Mouse (Mus musculus) intestine, postnatal 0 days (tissue): ENCODE measurements around the gene Pde12. TPM values are rescaled to one million over a fixed set of nuclear protein-coding genes. Genes with fewer than 3 reads are reported as not detected.

Experiments used
- ATAC-seq: fragments of 200-750 bp; cut with Nextera tagmentation; 2 replicates; pipeline ENCODE4 v1.8.0; 2017; ENCODE audit warnings: mild to moderate bottlenecking, moderate TSS enrichment, moderate library complexity
- H3K27ac ChIP-seq: fragments of 300-500 bp; sonication (generic); 2 replicates; pipeline ENCODE4 v1.5.1; 2014; ENCODE audit warnings: mild to moderate bottlenecking, low read depth, low read length, moderate library complexity
- H3K27me3 ChIP-seq: fragments of 300-500 bp; sonication (generic); replicated peaks from 2 replicates; pipeline ENCODE4 v1.6.1; 2014; ENCODE audit warnings: low read length, mixed read lengths; ENCODE audit not compliant: control insufficient read depth, insufficient read depth
- H3K36me3 ChIP-seq: fragments of 300-500 bp; sonication (generic); 2 replicates; pipeline ENCODE4 v1.6.1; 2014; ENCODE audit warnings: mild to moderate bottlenecking, moderate library complexity; ENCODE audit not compliant: control insufficient read depth, insufficient read depth
- H3K4me1 ChIP-seq: fragments of 300-500 bp; sonication (generic); replicated peaks from 2 replicates; pipeline ENCODE4 v1.6.1; 2014; ENCODE audit warnings: antibody characterized with exemption, low read length, mixed read lengths; ENCODE audit not compliant: control insufficient read depth, insufficient read depth
- H3K4me2 ChIP-seq: fragments of 300-500 bp; sonication (generic); replicated peaks from 2 replicates; pipeline ENCODE4 v1.6.1; 2014; ENCODE audit warnings: low read depth, mild to moderate bottlenecking, moderate library complexity
- H3K4me3 ChIP-seq: fragments of 300-500 bp; sonication (generic); 2 replicates; pipeline ENCODE4 v1.5.1; 2014; ENCODE audit warnings: low read depth, low read length
- H3K9ac ChIP-seq: fragments of 300-500 bp; sonication (generic); 2 replicates; pipeline ENCODE4 v1.6.1; 2014; ENCODE audit warnings: mild to moderate bottlenecking, low read depth, low read length
- H3K9me3 ChIP-seq: fragments of 300-500 bp; sonication (generic); 2 replicates; pipeline ENCODE4 v1.6.1; 2016; ENCODE audit warnings: mixed run types; ENCODE audit not compliant: control insufficient read depth
- CTCF ChIP-seq: sonication (generic); IDR thresholded peaks from 2 replicates; pipeline ENCODE4 v1.5.1; 2016; ENCODE audit warnings: low read depth, mild to moderate bottlenecking, control low read depth, antibody characterized with exemption, moderate library complexity
- WGBS: fragments of 180-500 bp; shearing (Covaris S2); extraction: QIAGEN DNeasy Blood & Tissue Kit; methylation state at CpG from one replicate; pipeline ENCODE4 v1.1.7; 2014; 5-methylcytosine and 5-hydroxymethylcytosine counted together
- polyA plus RNA-seq: library from polyadenylated mRNA; unstranded; fragments of >200 nt; fragmentation: Nextera tagmentation; extraction: Ambion mirVana; gene quantifications from 2 replicates; pipeline ENCODE4 v1.2.1, GENCODE M21; 2015

Pde12 gene
- polyA plus RNA-seq, 1 experiment from 2014 or later: 6.9 TPM

DNA sequence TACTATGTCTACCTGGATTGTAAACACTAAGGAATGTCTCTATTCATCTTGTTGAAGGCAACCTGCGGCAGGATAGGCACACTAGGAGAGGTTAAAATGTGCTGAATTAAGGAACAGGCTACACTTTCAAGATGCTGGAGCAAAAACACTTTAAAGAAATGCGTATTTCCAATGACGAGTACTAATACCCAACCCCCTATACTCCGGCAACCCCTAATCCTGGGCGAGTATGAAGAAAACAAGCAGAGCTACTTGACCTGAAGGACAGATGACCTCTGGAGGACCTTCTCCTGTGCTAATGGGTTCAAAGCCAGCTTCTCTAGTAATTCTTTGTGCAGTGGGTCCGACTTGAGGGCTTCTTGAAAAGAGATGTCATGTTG is 1.7 kb downstream of the Pde12 start:
- H3K4me1 ChIP-seq: peaks cover 5% of the 10 kb centered on the region; the same call in 1 of the 2 replicates
- H3K27ac ChIP-seq: peak overlapping the region; percentile 90; the same call in 1 of the 2 replicates
- peak overlapping the region; percentile 81 for H3K9ac ChIP-seq
- TF ChIP-seq CTCF: no peak
- H3K27me3 ChIP-seq: no peaks in the 10 kb centered on the region
- no peak for ATAC-seq
- H3K36me3 ChIP-seq: peaks cover 15% of the 10 kb centered on the region
- H3K4me3 ChIP-seq: peak overlapping the region; percentile 89
- peak overlapping the region; percentile 94 for H3K4me2 ChIP-seq
- 12% methylated on average over 6 of the region's 6 CpGs for WGBS
- H3K9me3 ChIP-seq: no peaks in the 10 kb centered on the region

DNA sequence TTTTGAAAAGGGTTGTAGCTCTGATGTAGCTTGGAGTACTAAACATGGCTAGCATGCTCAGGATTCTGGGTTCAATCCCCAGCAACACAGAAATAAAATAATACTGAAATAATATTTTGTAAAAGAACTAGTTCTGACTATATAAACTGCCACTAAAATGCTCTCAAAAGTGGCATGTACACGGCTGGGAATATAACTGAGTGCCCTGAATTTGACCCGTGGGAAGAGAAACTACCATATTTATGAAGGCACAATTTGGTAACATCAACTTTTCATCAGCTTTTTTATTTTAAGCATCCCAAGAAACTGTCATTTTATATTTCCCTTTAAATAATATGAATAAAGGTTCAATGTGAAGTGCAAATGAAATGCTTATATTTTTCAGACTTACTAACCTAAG is 5.8 kb downstream of the Pde12 start:
- no peaks in the 10 kb centered on the region for H3K27me3 ChIP-seq
- no peak overlapping the region for H3K4me3 ChIP-seq
- TF ChIP-seq CTCF: no peak
- peaks cover 15% of the 10 kb centered on the region for H3K36me3 ChIP-seq
- H3K4me2 ChIP-seq: no peak overlapping the region
- no peaks in the 10 kb centered on the region; the same call in 1 of the 2 replicates for H3K4me1 ChIP-seq
- H3K9me3 ChIP-seq: no peaks in the 10 kb centered on the region
- no peak overlapping the region for H3K9ac ChIP-seq
- no peak for ATAC-seq
- 87% methylated on average over 2 of the region's 2 CpGs for WGBS
- H3K27ac ChIP-seq: no peak overlapping the region

DNA sequence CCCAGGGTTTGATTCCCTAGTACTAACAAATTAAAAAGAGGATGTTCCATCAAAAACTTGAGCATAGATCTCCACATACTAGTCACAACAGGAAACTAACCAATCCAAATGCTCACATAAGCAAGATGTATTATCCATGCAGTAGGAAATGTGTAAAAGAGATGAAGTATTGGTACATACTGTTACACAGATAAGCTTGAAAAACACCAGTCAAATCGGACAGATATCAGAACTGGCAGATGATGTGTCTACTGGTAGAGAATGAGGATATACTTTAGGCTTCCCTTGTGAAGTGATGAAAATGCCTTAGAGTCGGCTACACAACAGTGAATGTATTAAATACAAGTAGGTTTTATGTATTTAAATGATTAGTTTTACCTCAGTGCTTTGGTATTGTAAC is 7.2 kb downstream of the Pde12 start:
- peak overlapping the region; percentile 46; the same call in 1 of the 2 replicates for H3K27ac ChIP-seq
- no peaks in the 10 kb centered on the region for H3K9me3 ChIP-seq
- no peak; the same call in 1 of the 2 replicates for ATAC-seq
- TF ChIP-seq CTCF: no peak
- no peak overlapping the region for H3K4me2 ChIP-seq
- no peak overlapping the region for H3K4me3 ChIP-seq
- H3K9ac ChIP-seq: no peak overlapping the region
- no peaks in the 10 kb centered on the region for H3K27me3 ChIP-seq
- no peaks in the 10 kb centered on the region for H3K4me1 ChIP-seq
- H3K36me3 ChIP-seq: peaks cover 19% of the 10 kb centered on the region
- WGBS: 60% methylated on average over 2 of the region's 2 CpGs

DNA sequence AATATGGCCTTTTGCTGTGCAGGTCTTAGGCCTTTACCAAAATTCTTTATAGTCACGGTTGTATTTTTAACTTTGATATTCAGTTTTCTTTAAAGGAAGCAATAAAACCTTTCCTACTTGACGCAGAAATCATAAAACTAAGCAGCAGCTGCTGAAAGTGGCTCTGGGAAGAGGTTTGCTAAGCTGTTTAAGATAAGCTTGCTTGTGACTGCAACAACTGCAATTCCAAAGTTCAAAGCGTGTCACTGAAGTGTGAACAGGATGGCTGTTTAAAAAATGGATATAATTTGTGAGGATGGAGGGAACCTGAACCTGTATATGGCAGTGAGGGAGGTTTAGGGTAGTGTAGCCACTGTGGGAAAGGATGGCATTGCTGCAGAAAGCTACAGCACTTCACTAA is 7.7 kb downstream of the Pde12 start:
- TF ChIP-seq CTCF: no peak
- H3K9ac ChIP-seq: no peak overlapping the region
- no peaks in the 10 kb centered on the region for H3K27me3 ChIP-seq
- H3K36me3 ChIP-seq: peaks cover 23% of the 10 kb centered on the region
- H3K27ac ChIP-seq: peak overlapping the region; percentile 46; the same call in 1 of the 2 replicates
- H3K9me3 ChIP-seq: no peaks in the 10 kb centered on the region
- H3K4me1 ChIP-seq: no peaks in the 10 kb centered on the region
- H3K4me2 ChIP-seq: no peak overlapping the region
- 40% methylated on average over 3 of the region's 3 CpGs for WGBS
- H3K4me3 ChIP-seq: no peak overlapping the region
- peak; percentile 69 for ATAC-seq

DNA sequence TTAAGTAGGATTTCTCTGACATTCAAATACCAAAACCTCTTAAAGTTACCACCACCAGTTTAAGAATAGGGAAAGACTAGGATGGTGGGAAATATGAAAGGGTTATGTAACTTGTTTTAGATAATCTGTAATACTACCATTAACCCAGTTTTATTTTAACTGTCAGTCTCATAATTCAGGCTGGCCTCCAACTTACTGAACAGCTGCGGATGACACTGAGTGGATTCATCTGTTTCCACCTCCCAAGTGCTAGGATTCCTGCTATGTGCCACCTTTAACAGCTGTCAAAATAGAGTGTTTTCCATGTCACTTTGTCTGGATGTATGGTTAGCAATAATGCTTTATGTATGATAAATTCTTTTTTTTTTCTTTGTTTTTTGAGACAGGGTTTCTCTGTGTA is 9.4 kb downstream of the Pde12 start:
- H3K36me3 ChIP-seq: peaks cover 28% of the 10 kb centered on the region
- no peak overlapping the region for H3K4me2 ChIP-seq
- no peak for ATAC-seq
- WGBS: 91% methylated on average over 1 of the region's 1 CpGs
- no peaks in the 10 kb centered on the region for H3K4me1 ChIP-seq
- no peak overlapping the region for H3K4me3 ChIP-seq
- H3K9ac ChIP-seq: no peak overlapping the region
- H3K9me3 ChIP-seq: no peaks in the 10 kb centered on the region
- no peak for TF ChIP-seq CTCF
- H3K27ac ChIP-seq: no peak overlapping the region
- no peaks in the 10 kb centered on the region for H3K27me3 ChIP-seq

DNA sequence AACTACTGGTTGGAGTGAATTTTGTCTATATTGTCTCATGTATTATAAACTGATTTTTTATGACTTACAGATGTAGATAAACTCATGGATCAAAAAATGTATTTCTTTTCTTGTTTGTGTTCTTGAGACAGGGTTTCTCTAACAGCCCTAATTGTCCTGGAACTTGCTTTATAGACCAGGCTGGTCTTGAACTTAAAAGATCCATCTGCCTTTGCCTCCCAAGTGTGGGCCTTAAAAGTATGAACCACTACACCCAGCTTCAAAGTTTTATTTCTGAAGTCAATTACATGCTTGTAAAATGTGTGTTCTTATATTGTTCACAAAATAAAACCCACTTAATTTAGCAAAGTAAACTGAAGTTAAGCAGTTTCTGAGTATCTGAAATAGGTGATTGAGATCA is 11.5 kb downstream of the Pde12 start:
- no peaks in the 10 kb centered on the region for H3K4me1 ChIP-seq
- H3K36me3 ChIP-seq: peaks cover 40% of the 10 kb centered on the region
- TF ChIP-seq CTCF: no peak
- H3K4me2 ChIP-seq: no peak overlapping the region
- H3K27me3 ChIP-seq: no peaks in the 10 kb centered on the region
- H3K9ac ChIP-seq: no peak overlapping the region
- no peak overlapping the region for H3K27ac ChIP-seq
- no peaks in the 10 kb centered on the region for H3K9me3 ChIP-seq
- H3K4me3 ChIP-seq: no peak overlapping the region
- ATAC-seq: no peak

DNA sequence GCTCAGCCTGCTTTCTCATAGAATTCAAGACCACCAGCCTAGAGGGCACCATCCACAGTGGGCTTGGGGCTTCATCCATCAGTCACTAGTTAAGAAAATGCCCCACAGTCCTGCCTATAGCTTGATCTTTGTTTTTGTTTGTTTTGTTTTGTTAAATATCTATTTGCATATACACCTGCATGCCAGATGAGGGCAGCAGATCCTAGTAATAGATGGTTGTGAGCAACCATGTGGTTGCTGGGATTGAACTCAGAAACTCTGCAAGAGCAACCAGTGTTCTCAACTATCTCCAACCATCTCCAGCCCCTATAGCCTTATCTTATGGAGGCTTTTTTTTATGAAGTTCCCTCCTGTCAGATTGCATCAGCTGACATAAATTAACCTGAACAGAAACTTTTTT is 17.8 kb downstream of the Pde12 start:
- Histone ChIP-seq H3K4me2 (no peak overlapping the region), H3K27ac (no peak overlapping the region), H3K9ac (no peak overlapping the region), H3K4me3 (no peak overlapping the region), H3K27me3 (no peaks in the 10 kb centered on the region), H3K9me3 (no peaks in the 10 kb centered on the region), H3K4me1 (no peaks in the 10 kb centered on the region), H3K36me3 (peaks cover 40% of the 10 kb centered on the region)
- peak; percentile 66 for TF ChIP-seq CTCF
- 0 out of 2 replicates have a peak, but pooled peaks have one; percentile 41 for ATAC-seq
